ENCODE assay signal across 8 mouse cellular contexts in the genomic region with DNA sequence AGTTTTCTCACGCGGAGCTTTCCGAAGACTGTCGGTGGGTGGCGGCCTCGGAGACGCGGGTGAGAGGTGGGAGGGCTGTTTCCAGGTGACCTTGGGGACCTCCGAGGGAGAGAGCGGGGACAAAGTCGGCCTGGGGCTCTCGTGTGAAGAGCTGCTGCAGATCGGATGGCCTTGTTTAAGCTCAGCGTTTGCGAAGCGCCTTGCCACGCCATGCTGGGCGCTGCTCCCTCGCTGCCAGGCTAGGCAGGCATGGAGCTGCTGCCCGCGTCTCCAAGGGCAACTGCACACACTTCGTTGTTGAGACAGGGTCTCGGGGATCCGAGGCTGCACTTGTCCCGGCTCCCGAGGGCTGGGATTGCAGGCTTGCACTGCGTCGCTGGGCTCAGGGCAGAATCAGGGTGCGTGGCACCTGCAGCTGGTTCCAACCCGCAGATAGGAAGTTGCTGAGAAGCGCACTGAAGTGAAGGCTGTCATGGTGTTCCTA. TPM values are rescaled to one million over a fixed set of nuclear protein-coding genes. Genes with fewer than 3 reads are reported as not detected.
DNase-seq lines count a peak whose midpoint lies in the region; ATAC-seq and TF ChIP-seq lines count a peak whose summit lies in the region.

A gene (minus strand): TSS at position 434 of the 484 bp plus-strand sequence.

- intact Hi-C loops in heart, postnatal 14 days (cut with DNase I) = loop anchor here (2.0 to 10.0 kb wide), 3 partner anchors 28 to 148 kb away; a partner anchor contains a TSS

- no peaks in the 10 kb centered on the region for H3K27me3 ChIP-seq in CH12.LX (replicated peaks)
- H3K27me3 ChIP-seq in limb, embryonic 12.5 days = no peaks in the 10 kb centered on the region
- no peaks in the 10 kb centered on the region for H3K27me3 ChIP-seq in small intestine, adult 2 months (ENCODE audit: control insufficient read depth, insufficient read depth, low read length)

- dilution Hi-C loops in CH12.LX (cut with MboI; ENCODE audit: extremely low pct_ligation_motif_present, extremely low pct_unique_long_range_greater_than_20kb, low sequenced_read_pairs) = no loop called here

- TF ChIP-seq POLR2A in CH12.LX (IDR thresholded peaks at IDR 0.05; ENCODE audit: low read depth, low read length) = no peak
- no peak for TF ChIP-seq POLR2A in embryonic fibroblast, embryonic 13.5 days (IDR thresholded peaks at IDR 0.05; ENCODE audit: low read depth, low read length)
- TF ChIP-seq POLR2A in small intestine, adult 2 months (IDR thresholded peaks at IDR 0.05; ENCODE audit: low read depth, low read length) = no peak

- ATAC-seq in limb, embryonic 12.5 days (ENCODE audit: insufficient number of reproducible peaks, insufficient read depth, low FRiP score, low TSS enrichment, low read depth) = peak; percentile 26; the same call in 1 of the 2 replicates

- peak; percentile 51 for DNase-seq in embryo, embryonic 10 days (ENCODE audit: low spot score)
- no peak for DNase-seq in embryo, embryonic 9.5 days (ENCODE audit: extremely low spot score)
- DNase-seq in CH12.LX (ENCODE audit: extremely low read depth) = peak; percentile 13
- no peak for DNase-seq in heart, postnatal 14 days
- DNase-seq in retina, embryonic 14.5 days (ENCODE audit: low spot score) = no peak

- H3K4me1 ChIP-seq in CH12.LX (ENCODE audit: control insufficient read depth in 1 of 2, insufficient read depth in 2 of 2) = peaks cover 0 to 26% of the 10 kb centered on the region in 2 experiments; a peak in 3 of 4 replicates
- no peaks in the 10 kb centered on the region; the same call in 1 of the 2 replicates for H3K4me1 ChIP-seq in embryonic fibroblast, embryonic 13.5 days (ENCODE audit: control insufficient read depth, insufficient read depth, low read length)
- H3K4me1 ChIP-seq in limb, embryonic 12.5 days (replicated peaks) = peaks cover 16% of the 10 kb centered on the region
- H3K4me1 ChIP-seq in small intestine, adult 2 months (ENCODE audit: control insufficient read depth, insufficient read depth, insufficient read length, low read length) = peaks cover 3% of the 10 kb centered on the region

- no peak for TF ChIP-seq RAD21 in CH12.LX (IDR thresholded peaks at IDR 0.05; ENCODE audit: low read depth, low read length)

- in situ Hi-C loops in CH12.LX (cut with MboI; ENCODE audit: low pct_ligation_motif_present, low pct_unique_long_range_greater_than_20kb, low sequenced_read_pairs) = no loop called here

- no peak for TF ChIP-seq EP300 in CH12.LX (IDR thresholded peaks at IDR 0.05; ENCODE audit: low read length)

- H3K79me2 ChIP-seq in CH12.LX (replicated peaks; ENCODE audit: control insufficient read depth, extremely low read depth, insufficient read depth, poor library complexity, severe bottlenecking) = peaks cover 35% of the 10 kb centered on the region

- peak within 1 kb of the TSS; percentile 91 for H3K9ac ChIP-seq in CH12.LX (ENCODE audit: insufficient read depth, low read depth)
- H3K9ac ChIP-seq in limb, embryonic 12.5 days (replicated peaks) = peak within 1 kb of the TSS; percentile 79

- under 1% methylated on average over 31 of the region's 31 CpGs for WGBS in limb, embryonic 12.5 days
- under 1% methylated on average over 31 of the region's 31 CpGs for WGBS in small intestine, adult 2 months

- H3K9me3 ChIP-seq in CH12.LX (replicated peaks; ENCODE audit: low read length) = no peaks in the 10 kb centered on the region
- H3K9me3 ChIP-seq in limb, embryonic 12.5 days = no peaks in the 10 kb centered on the region

- peak within 1 kb of the TSS; percentile 80 for H3K27ac ChIP-seq in CH12.LX (ENCODE audit: insufficient read depth, low read depth)
- H3K27ac ChIP-seq in embryonic fibroblast, embryonic 13.5 days (ENCODE audit: insufficient read depth, low read length) = peak within 1 kb of the TSS; percentile 35; the same call in 1 of the 2 replicates
- H3K27ac ChIP-seq in limb, embryonic 12.5 days = peak within 1 kb of the TSS; percentile 78
- peak within 1 kb of the TSS; percentile 71 for H3K27ac ChIP-seq in small intestine, adult 2 months (ENCODE audit: insufficient read depth, low read depth, low read length)

- H3K36me3 ChIP-seq in CH12.LX (replicated peaks in 1 of 2; ENCODE audit: control insufficient read depth in 1 of 2, insufficient read depth in 1 of 2, low read length in 1 of 2) = peaks cover 15 to 59% of the 10 kb centered on the region in 2 experiments
- peaks cover 23% of the 10 kb centered on the region for H3K36me3 ChIP-seq in limb, embryonic 12.5 days
- H3K36me3 ChIP-seq in small intestine, adult 2 months (ENCODE audit: control insufficient read depth, insufficient read depth, low read length) = peaks cover 13% of the 10 kb centered on the region; the same call in 1 of the 2 replicates

- peak within 1 kb of the TSS; percentile 97 to 100 (median 97) for H3K4me3 ChIP-seq in CH12.LX (replicated peaks in 1 of 3; ENCODE audit: low read depth in 2 of 3, low read length in 2 of 3, poor library complexity in 1 of 3)
- peak within 1 kb of the TSS; percentile 84 for H3K4me3 ChIP-seq in embryonic fibroblast, embryonic 13.5 days (ENCODE audit: insufficient read depth, low read length)
- peak within 1 kb of the TSS; percentile 88 for H3K4me3 ChIP-seq in limb, embryonic 12.5 days (replicated peaks)
- peak within 1 kb of the TSS; percentile 74 for H3K4me3 ChIP-seq in small intestine, adult 2 months (ENCODE audit: low read depth, low read length)

- TF ChIP-seq CTCF in CH12.LX (conservative IDR thresholded peaks at IDR 0.05 in 1 of 2, IDR thresholded peaks at IDR 0.05 in 1 of 2; ENCODE audit: low read depth in 2 of 2, low read length in 2 of 2) = no peak
- no peak for TF ChIP-seq CTCF in embryonic fibroblast, embryonic 13.5 days (IDR thresholded peaks at IDR 0.05; ENCODE audit: borderline replicate concordance, insufficient read depth, low read length)
- TF ChIP-seq CTCF in small intestine, adult 2 months (IDR thresholded peaks at IDR 0.05; ENCODE audit: extremely low read depth, insufficient read length, insufficient replicate concordance, low read depth, low read length) = no peak

- H3K4me2 ChIP-seq in CH12.LX (ENCODE audit: insufficient read depth, low read depth, poor library complexity, severe bottlenecking) = peak within 1 kb of the TSS; percentile 92
- H3K4me2 ChIP-seq in limb, embryonic 12.5 days = peak within 1 kb of the TSS; percentile 71

TF ChIP-seq in CH12.LX, 34 proteins besides CTCF, POLR2A, EP300 and RAD21:
- TF ChIP-seq E2F4 (IDR thresholded peaks at IDR 0.05; ENCODE audit: insufficient replicate concordance, low read depth, low read length) = no peak
- TF ChIP-seq GABPA (IDR thresholded peaks at IDR 0.05; ENCODE audit: insufficient replicate concordance, low read depth, low read length) = no peak
- TF ChIP-seq SMC3 (IDR thresholded peaks at IDR 0.05; ENCODE audit: low read depth, low read length) = no peak
- no peak for TF ChIP-seq NRF1 (IDR thresholded peaks at IDR 0.05; ENCODE audit: low read depth, low read length)
- no peak for TF ChIP-seq PAX5 (IDR thresholded peaks at IDR 0.05; ENCODE audit: low read length)

RNA-seq across cellular contexts. Expression of the gene that starts here (rescaled TPM):
- total RNA-seq in CH12.LX (2012; rRNA removed) (32.5 and 43.7 TPM in 2 replicates), CH12.LX (2014; rRNA removed) (48.8 and 66.5 TPM in 2 replicates)
- polyA plus RNA-seq in CH12.LX (2012; ENCODE audit: insufficient read length, low read depth) = 56.2 and 68.6 TPM in 2 replicates
- polyA plus RNA-seq in embryonic fibroblast, embryonic 13.5 days (2011; ENCODE audit: insufficient read length, low read depth, missing spikeins) = 18.9 and 22.7 TPM in 2 replicates
- 10 to 100 TPM; 33.3 to 41.9 TPM for total RNA-seq in heart, postnatal 14 days (2021)
- 34.1 and 39.8 TPM in 2 replicates for polyA plus RNA-seq in limb, embryonic 12.5 days (2016; fragmentation: Nextera tagmentation; extraction: Ambion mirVana)
- 0.44 and 0.60 TPM in 2 replicates for polyA plus RNA-seq in small intestine, adult 2 months (2012; rRNA removed)

Comparison
In these comparisons a context has a peak if more than half of its experiments do, and no peak if none do; other contexts are left out.
1. RNA of the gene that starts here (polyA plus RNA-seq): 56.2 to 68.6 TPM in CH12.LX, 34.1 to 39.8 TPM in limb, embryonic 12.5 days and 18.9 to 22.7 TPM in embryonic fibroblast, embryonic 13.5 days; 0.44 to 0.60 TPM in small intestine, adult 2 months; every median in the first group is over 10 times any median in the second.
2. DNase-seq: peak in embryo, embryonic 10 days (single experiment) and CH12.LX (single experiment); none in embryo, embryonic 9.5 days (single experiment), heart, postnatal 14 days (0 of 2) and retina, embryonic 14.5 days (single experiment).
3. Peak in every context shown above with its lines, with median percentiles within 50 percentile points of each other: H3K27ac ChIP-seq and H3K4me3 ChIP-seq.